Mouse (Mus musculus) lung, adult 2 months (tissue): ENCODE results near the gene Ak7.

Source experiments
- CTCF ChIP-seq: fragments of 200-500 bp; IDR thresholded peaks from 2 replicates; pipeline ENCODE4 v1.5.1; 2011; ENCODE audit warnings: mild to moderate bottlenecking, low read length, control low read depth; ENCODE audit not compliant: insufficient read depth
- POLR2A ChIP-seq: fragments of 200-500 bp; IDR thresholded peaks from 2 replicates; pipeline ENCODE4 v1.6.1; 2011; ENCODE audit warnings: low read depth, mild to moderate bottlenecking, control low read depth, low read length, borderline replicate concordance; ENCODE audit errors: extremely low read depth

DNA sequence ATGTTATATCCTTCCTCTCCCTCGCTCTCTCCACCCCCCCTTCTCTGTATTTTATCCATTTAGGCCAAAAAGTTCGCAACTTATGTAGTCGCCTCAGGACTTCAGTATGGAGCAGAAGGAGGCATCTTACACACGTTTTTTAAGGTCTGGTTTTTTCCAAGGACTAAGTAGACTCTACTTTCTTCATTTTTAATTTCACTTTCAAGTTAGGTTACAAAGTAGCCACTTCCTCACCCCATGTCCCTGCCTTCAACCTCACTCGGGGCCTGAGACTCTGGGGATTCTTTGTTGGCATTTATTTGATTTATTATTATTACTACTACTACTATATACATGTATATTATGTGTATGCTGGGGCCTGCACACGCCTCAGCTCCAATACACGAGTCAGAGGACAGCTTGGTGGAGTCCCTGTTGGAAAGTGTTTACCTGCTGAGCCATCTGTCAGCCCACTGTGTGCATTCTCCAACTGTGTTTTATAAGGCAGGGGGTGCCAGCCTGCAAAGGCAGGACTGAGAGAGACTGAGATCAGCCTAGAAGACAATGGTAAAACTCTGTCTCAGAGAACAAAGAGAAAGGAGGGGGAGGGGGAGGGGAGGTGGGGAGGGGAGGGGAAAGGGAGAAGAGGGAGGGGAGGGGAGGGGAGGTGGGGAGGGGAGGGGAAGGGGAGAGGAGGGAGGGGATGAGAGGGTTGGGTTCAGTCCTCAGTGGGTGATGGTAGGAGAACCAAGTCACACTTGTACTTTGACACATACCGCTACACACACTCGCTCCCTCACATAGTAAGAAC is 27.8 kb downstream of the Ak7 start:
- TF ChIP-seq CTCF (no peak), POLR2A (no peak)
